Mouse (Mus musculus) layer of hippocampus, postnatal 10 days (tissue): ENCODE measurements around the gene Ube2cbp. TPM values are rescaled to one million over a fixed set of nuclear protein-coding genes. Genes with fewer than 3 reads are reported as not detected.

ENCODE experiments used
- DNase-seq, 2 experiments: peaks; one replicate each; pipeline ENCODE4 v3.0.0; 2021; ENCODE audit warnings: low spot score in 2 of 2
- total RNA-seq, 2 experiments: library from RNA; stranded (reverse); gene quantifications; 2 replicates each; pipeline ENCODE4 v1.2.3; 2021

Ube2cbp gene
- total RNA-seq, 2 experiments from 2014 or later: 3.8 to 3.9 TPM

DNA sequence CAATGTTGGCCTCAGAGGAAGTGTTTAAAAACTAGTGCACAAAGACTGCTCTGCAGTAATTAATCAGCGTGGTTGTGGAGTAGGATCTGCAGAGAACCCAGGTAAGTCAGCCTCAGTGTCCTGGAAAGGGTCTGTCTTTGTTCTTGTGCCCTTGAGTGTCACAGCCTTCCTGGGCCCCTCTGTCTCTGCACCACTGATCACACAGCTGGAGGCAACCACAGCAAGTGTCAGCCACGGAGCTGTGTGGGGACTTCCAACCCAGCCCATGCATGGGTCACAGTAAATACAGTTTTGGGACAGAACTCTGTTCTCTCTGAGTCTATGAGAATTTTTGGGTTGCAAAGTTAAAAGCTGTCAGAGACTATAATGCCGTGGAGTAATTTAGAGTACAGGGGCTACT, 137.4 kb downstream of the Ube2cbp start:
- no peak for DNase-seq

DNA sequence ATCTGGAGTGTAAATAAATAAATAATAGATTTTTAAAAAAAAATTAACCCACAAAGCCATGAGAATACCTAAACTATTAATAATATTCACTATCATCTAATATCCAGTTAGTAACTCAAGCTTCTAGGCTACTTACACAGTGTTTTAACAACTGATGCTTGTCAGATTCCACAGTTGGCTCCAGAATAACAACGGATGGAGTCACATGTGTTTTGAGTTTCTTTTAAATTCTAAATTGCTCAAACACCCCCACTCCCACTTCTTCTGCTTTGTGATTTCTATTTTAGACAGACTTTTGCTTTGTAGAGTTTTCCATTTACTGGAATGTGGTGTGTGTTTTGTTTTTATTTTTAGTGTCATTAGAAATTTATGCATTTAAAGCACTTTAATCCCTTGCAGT, 140.0 kb downstream of the Ube2cbp start:
- DNase-seq: no peak

DNA sequence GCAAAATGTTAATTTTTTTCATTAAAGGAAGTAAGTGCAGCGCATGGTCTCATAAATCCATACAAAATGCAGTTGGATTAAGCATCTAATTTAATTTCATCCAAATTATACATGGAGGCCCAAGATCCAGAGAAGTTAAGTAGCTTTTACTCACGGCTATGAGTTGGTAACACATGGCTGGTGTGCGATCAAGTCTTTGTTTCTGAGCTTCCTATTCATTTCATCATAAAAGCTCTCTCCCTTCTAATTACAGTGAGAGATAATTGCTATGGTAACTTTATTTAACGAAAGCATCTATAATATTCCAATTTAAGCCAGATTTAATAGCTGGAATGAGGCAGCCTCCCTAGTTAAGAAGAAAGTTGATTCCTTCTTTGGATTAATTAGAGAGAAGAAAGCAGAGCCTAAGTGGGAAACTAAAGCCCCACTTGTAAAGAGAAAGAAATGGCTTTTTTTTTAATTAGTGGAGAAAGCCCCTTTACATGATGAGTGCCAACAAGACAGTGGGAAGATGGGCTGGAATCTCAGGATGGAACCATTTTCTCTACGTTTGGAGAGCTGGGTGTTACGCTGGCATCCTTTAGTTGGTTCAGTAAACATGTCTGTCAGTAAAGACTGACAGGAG, 145.1 kb downstream of the Ube2cbp start:
- DNase-seq: no peak

DNA sequence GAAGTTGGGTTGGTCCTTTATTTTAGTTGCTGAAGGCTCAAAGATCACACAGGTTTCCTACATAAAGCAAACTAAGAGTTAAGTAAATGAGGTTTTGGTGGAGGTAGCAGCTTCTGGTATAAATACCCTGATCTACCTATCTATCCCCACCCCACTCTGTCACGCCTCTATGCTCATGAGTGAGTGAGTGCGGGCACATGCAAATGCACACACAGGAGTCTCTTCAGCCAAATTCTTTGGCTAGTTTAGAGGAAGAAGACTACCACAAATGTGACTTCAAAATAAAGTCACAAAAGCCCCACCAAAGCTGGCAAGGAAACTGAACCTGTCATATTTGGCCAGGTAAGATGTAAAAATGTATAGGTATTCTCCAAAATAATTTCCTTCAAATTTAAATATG, 149.1 kb downstream of the Ube2cbp start:
- no peak for DNase-seq

DNA sequence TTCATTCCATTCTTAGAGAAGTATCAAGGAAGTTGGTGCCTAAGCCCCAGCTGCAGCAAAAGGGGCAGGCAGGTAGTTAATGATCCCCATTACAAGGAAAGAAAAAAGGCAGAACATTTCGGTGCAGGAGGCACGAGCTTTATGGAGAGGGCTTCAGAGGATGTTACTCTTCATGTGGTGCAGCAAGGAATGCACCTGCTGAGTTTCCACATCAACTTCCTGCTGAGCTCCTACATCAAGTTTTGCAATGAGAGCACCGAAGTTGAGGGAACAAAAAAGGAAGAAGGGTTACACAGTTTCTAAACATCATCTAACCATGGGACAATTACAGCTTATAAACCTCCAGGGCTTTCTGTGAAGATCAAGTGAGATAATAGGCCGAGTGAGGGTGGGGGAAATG, 156.1 kb downstream of the Ube2cbp start:
- no peak for DNase-seq

DNA sequence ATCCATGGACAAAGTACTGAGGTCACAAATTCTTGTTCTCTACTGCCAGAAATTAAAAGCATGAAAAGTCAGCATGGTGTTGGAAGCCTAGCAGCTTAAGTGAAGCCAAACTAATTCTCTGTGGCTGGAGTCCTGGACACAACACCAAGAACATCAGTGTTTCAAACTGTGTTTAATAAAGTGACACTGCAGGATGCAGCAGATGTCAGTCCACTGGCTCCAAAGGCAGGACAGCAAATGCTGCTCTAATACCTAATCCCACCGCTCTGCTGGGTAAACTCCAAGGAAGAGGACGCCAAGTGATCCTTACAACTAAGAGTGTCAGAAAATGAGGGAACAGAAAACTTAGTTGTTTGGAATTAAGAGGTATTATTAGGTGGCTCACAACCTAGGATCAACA, 158.2 kb downstream of the Ube2cbp start:
- no peak for DNase-seq

DNA sequence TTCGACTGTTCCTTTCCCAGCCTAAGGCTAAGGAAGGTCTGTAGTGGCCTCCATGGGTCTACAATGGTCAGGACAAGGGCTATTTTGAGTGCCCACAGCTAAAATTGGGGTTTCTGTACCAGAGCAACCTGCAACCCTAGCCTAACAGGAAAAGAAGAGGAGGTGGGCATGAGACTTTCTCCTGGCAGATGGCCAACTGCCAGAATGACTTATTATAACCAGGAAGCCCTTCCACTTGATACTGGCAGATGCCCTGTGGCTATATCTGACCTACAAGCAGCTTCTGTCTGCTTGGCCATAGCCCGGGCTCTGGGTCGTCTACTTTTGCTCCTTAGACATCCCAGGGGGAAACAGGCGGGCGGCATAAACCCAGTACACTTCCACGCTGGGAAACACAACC, 163.3 kb downstream of the Ube2cbp start:
- no peak for DNase-seq

DNA sequence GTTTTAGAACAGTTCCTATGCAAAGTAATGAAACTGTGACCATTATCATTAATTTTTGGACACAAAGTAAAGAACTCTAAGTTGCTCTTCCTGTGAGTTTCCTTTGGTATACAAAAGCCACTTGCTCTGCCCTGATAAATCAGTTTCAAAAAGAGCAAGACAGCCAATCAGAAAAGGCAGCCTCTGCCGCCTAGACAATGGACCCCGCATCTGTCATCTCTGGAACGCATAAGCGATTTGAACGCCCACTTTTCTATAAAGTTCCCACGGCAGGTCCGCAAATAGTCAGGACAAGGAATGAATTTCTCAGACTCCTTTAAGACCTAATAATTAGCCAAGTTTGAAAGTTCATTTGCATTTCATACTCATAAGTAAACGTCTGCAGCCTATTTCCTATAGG, 166.2 kb downstream of the Ube2cbp start:
- no peak for DNase-seq

DNA sequence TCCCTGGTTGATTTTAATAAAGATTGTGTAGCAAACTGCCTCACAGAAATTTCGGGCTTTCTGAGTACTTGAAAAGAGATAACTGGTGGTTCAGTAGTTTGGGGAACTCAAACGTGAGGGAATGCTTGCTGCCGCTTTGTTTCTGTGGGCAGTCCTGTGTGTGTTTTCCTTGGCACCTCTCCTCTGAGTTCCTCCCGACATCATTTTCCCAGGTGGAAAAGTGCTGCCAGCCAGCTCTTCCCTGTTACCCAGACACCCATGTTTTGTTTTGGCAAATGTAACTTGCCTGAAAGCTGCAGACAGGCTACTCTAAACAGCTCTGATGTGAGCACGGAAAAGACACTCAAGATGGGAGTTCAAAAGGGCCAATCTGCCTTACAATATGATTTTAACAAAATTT, 166.6 kb downstream of the Ube2cbp start:
- DNase-seq: no peak

DNA sequence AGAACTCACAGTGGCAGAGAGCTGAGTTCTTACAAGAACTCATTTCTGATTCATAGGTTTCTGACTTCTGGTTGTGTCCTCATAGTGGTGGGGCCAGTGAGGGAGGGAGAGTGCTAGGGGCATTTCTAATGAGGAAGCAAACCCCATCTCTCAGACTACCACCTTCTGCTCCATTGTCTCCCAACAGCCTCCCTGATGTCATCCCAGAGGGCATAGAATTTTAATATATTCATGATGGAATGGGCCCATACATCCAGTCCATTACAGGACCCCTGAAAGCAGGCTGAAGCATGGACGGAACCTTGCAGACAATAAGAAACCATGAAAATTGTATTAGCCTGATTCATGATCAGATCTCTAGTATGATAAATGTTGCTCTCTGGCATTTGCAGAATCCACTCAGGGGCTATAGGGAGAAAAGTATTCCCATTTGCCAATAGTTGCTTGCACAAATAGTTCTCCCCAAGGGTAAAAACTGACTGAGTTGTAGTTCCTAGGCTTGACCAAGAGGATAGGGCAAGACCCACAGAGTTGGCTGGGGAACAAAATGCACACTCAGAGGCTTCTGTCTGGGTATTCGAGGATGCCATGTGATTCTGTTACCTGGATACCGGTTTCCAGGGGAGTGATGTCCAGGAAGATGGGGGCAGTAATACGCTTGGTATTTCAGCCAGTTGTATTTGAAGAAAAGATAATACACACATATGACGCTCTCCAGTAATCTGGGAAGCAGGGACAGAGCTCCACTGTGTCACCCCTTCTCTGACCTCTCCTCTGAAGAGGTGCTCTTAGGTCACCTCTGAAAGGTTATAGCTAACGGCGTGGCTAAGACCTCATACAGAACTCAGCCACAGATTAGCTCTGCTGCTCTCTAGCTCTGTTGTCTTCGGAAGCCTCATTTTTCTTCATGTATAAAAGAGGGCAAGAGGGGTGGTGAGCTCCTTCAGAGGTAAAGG, 167.8 kb downstream of the Ube2cbp start:
- DNase-seq: no peak

DNA sequence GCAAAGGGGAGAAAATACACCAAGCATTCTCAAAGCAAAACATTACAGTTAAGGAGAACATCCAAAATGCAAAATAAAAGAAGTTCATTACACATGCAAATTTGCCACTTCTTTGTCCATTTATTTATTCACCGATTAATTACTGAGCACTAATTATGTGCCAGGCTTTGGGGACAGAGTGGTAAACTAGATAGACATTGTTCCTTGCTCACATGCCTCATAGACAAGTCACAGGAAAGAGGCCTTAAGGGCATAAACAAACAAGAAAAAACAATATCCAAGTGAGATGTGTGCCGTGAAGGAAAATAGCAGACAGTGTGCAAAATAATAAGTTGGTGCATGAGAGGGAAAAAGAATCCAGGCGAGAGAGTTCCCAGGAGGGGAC, 177.2 kb downstream of the Ube2cbp start:
- no peak for DNase-seq

DNA sequence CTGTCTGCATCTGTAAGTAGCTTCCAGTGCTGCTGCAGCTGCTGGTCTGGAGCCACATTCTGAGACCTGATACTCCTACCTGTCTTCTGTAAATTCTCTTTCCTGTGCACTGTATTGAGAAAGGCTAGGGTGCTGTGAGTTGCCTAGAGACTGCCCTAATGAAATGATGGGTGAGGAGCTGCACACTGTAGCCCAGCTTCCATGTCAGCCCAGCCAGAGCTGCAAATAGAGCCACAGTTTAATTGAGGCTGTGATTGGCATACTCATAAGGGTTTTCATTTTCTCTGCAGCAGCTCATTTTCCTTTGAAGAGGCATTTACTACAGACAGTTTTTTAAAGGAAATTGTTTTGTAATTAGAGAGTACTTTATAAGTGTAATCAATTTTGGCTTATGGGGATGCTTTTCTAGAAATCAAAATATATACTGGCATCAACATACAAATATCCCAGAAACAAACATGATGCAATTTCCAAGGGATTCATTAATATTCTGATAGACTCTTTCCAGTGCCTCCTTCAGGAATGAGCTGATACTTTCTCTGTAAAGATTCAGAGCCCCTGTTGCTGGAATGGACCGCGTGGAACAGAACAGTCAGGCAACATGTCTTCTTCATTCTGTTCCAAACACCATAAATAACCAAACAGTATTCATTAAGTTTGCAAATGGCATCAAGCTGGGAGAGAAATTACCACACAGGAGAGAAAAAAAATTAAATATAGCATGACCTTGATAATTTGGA, 177.8 kb downstream of the Ube2cbp start:
- peak in 1 of 2 experiments; percentile 24 for DNase-seq

DNA sequence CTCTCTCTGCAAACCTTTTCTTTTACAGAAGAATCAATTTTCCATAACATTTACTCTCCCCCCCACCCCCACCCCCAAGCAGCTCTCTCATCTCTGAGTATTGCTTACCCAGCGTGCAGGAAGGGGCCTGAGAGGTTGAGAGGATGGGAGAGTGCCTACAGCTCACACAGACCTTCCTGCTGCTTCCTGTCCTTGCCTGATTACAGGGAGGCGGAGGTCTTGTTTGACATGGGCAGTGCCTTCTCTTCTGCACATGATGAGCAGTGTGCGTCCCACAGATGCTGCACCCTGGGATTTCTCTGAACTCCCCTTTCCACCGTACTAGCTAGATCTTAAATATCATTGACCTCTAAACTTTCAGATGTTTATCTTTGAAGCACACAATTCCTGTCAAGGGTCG, 182.2 kb downstream of the Ube2cbp start:
- DNase-seq: no peak

DNA sequence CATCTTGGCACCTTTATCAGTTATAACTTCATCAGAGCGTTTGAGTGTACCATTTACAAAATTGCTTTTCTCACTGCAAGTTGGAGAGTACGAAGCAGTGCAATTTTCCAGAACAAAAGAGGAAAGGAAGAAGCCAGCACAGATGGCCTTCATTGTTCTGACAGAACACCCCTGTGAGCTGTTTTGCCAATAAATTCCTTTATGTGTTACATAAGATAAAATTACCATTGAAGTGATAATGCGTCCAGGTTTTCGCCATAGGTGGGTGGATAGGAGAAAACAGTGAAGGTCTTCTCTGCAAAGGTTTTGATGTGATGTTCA, 183.6 kb downstream of the Ube2cbp start:
- DNase-seq: no peak

DNA sequence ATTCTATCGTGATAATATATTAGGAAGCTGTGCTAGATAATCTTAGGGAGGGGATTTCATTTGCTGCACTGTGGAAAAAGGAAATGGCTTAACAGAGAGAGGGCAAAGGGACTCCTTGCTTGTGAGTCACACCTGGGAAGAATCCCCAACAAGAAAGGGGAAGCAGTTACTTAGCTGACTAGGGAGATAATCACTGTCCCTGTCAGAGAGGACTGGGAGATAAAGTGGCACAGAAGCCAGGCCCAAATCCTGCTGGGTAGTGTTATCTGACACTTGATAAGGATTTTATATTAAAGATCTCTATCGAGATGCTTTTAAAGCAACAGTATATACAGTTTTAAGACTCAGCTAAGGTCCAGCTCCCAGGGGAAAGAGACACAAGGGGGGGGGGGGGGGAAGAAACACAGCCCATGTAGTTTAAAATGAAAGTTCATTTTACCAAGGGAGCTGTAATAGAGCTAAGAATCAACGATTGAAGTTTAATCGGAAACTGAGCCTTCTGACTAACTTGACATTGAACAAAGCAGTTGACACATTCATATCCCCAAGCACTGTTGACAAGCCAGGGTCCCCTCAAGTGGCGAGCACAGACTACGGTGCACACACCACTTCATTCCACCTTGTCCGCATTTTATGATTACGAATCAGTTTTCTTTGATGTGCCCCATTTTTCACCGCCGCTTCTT, 184.1 kb downstream of the Ube2cbp start:
- no peak for DNase-seq

DNA sequence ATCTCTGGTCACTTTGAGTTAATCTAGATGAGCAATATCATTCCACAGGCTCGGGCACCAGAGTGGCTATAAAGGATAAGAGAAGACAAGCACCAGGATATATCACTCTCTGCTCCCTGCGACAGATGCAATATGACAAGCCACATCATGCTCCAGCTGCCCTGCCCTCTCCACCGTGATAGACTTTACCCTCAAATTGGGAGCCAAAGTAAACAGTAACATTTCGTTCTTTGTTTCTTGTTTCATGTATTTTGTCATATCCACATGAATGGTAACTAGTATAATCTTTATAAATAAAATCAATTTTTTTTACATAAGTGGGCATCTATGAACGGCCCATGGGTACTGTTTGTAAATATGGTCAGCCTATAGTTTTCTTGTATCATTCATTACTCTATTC, 195.2 kb downstream of the Ube2cbp start:
- DNase-seq: no peak

DNA sequence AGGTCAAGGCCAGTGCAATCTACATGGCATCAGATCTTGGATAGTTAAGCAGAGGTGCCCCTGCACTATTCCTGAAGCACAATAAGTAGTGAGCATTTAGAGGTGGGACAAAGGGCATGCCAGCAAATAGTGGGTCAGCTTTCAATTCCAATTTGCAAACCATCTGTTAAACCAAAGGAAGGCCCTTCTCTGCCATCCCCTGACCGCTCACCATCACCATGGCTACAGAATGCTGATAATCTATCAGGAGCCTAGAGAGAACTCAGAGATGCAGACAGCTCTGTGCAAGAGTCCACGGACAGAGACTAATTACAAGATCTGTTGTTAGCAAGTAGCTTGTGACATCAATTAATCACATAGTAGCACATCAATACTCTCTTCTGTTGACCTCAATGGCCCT, 198.1 kb downstream of the Ube2cbp start:
- DNase-seq: no peak
